8 mouse cellular contexts compared by ENCODE assay signal in genomic region chr4:151043281-151043680, GRCm38 (mm10). TPM values are rescaled to one million over a fixed set of nuclear protein-coding genes. Genes with fewer than 3 reads are reported as not detected.
DNase-seq lines count a peak whose midpoint lies in the region; ATAC-seq and TF ChIP-seq lines count a peak whose summit lies in the region.

No protein-coding gene starts in this region.

- WGBS in forebrain, embryonic 14.5 days: 36% methylated on average over 5 of the region's 5 CpGs
- WGBS in hindbrain, postnatal 0 days: 34% methylated on average over 5 of the region's 5 CpGs
- WGBS in liver, embryonic 13.5 days (ENCODE audit: insufficient replicate concordance): 56% methylated on average over 5 of the region's 5 CpGs
- WGBS in neural tube, embryonic 14.5 days: 27% methylated on average over 5 of the region's 5 CpGs

- H3K27me3 ChIP-seq in forebrain, embryonic 14.5 days (replicated peaks; ENCODE audit: control insufficient read depth, insufficient read depth, low read length): 0 out of 2 replicates have a peak, but pooled peaks cover 2% of the 10 kb centered on the region
- no peaks in the 10 kb centered on the region for H3K27me3 ChIP-seq in hindbrain, postnatal 0 days (ENCODE audit: insufficient read depth, low read length)
- no peaks in the 10 kb centered on the region for H3K27me3 ChIP-seq in liver, embryonic 13.5 days
- H3K27me3 ChIP-seq in neural tube, embryonic 14.5 days (ENCODE audit: control insufficient read depth, insufficient read depth, low read length): no peaks in the 10 kb centered on the region

- H3K36me3 ChIP-seq in forebrain, embryonic 14.5 days (ENCODE audit: control insufficient read depth, insufficient read depth, low read length): peaks cover 14% of the 10 kb centered on the region
- H3K36me3 ChIP-seq in hindbrain, postnatal 0 days (ENCODE audit: insufficient read depth, low read length): peaks cover 9% of the 10 kb centered on the region
- peaks cover 14% of the 10 kb centered on the region for H3K36me3 ChIP-seq in liver, embryonic 13.5 days
- H3K36me3 ChIP-seq in neural tube, embryonic 14.5 days (ENCODE audit: control insufficient read depth, insufficient read depth, low read length): peaks cover 10% of the 10 kb centered on the region; the same call in 1 of the 2 replicates

- DNase-seq in ovary, postnatal 36 days (ENCODE audit: low spot score): peak; percentile 10
- no peak for DNase-seq in ovary, postnatal 10 days (ENCODE audit: low spot score)
- DNase-seq in forebrain, embryonic 14.5 days (ENCODE audit: low spot score): no peak
- no peak for DNase-seq in hindbrain, postnatal 0 days (ENCODE audit: low spot score)
- DNase-seq in liver, embryonic 13.5 days: no peak
- DNase-seq in left cerebral cortex, postnatal 4 days: no peak
- DNase-seq in right cerebral cortex, postnatal 10 days (ENCODE audit: low spot score in 2 of 2): no peak

- peaks cover 6% of the 10 kb centered on the region; the same call in 1 of the 2 replicates for H3K4me1 ChIP-seq in forebrain, embryonic 14.5 days (ENCODE audit: control insufficient read depth, insufficient read depth, low read length)
- no peaks in the 10 kb centered on the region for H3K4me1 ChIP-seq in hindbrain, postnatal 0 days (ENCODE audit: insufficient read depth, low read length)
- peaks cover 27% of the 10 kb centered on the region for H3K4me1 ChIP-seq in liver, embryonic 13.5 days (replicated peaks)
- 0 out of 2 replicates have a peak, but pooled peaks cover 5% of the 10 kb centered on the region for H3K4me1 ChIP-seq in neural tube, embryonic 14.5 days (ENCODE audit: control insufficient read depth, insufficient read depth, low read length)

- no peak for TF ChIP-seq CTCF in hindbrain, postnatal 0 days (IDR thresholded peaks at IDR 0.05; ENCODE audit: low read depth)

- H3K4me3 ChIP-seq in forebrain, embryonic 14.5 days (ENCODE audit: low read depth, low read length): no peak overlapping the region
- H3K4me3 ChIP-seq in hindbrain, postnatal 0 days (ENCODE audit: low read length): peak overlapping the region; percentile 52
- peak overlapping the region; percentile 66 for H3K4me3 ChIP-seq in liver, embryonic 13.5 days (replicated peaks)
- H3K4me3 ChIP-seq in neural tube, embryonic 14.5 days (ENCODE audit: low read depth, low read length): no peak overlapping the region

- H3K9me3 ChIP-seq in forebrain, embryonic 14.5 days (replicated peaks; ENCODE audit: control insufficient read depth, low read length): no peaks in the 10 kb centered on the region
- H3K9me3 ChIP-seq in hindbrain, postnatal 0 days (ENCODE audit: low read length): no peaks in the 10 kb centered on the region
- H3K9me3 ChIP-seq in liver, embryonic 13.5 days (replicated peaks): no peaks in the 10 kb centered on the region
- no peaks in the 10 kb centered on the region for H3K9me3 ChIP-seq in neural tube, embryonic 14.5 days (ENCODE audit: control insufficient read depth, low read length)

- ATAC-seq in forebrain, embryonic 14.5 days: no peak
- no peak for ATAC-seq in hindbrain, postnatal 0 days
- no peak for ATAC-seq in liver, embryonic 13.5 days (ENCODE audit: low read depth)
- ATAC-seq in neural tube, embryonic 14.5 days (ENCODE audit: low read depth): no peak

- H3K27ac ChIP-seq in forebrain, embryonic 14.5 days (ENCODE audit: low read depth, low read length): no peak overlapping the region
- no peak overlapping the region for H3K27ac ChIP-seq in hindbrain, postnatal 0 days
- H3K27ac ChIP-seq in liver, embryonic 13.5 days: no peak overlapping the region; the same call in 1 of the 2 replicates
- H3K27ac ChIP-seq in neural tube, embryonic 14.5 days (ENCODE audit: low read depth, low read length): no peak overlapping the region

- intact Hi-C loops in left cerebral cortex, postnatal 4 days (cut with DNase I): no loop called here

- H3K9ac ChIP-seq in forebrain, embryonic 14.5 days (ENCODE audit: low read length): no peak overlapping the region
- no peak overlapping the region for H3K9ac ChIP-seq in hindbrain, postnatal 0 days (replicated peaks; ENCODE audit: low read length)
- H3K9ac ChIP-seq in liver, embryonic 13.5 days: peak overlapping the region; percentile 77; the same call in 1 of the 2 replicates
- no peak overlapping the region for H3K9ac ChIP-seq in neural tube, embryonic 14.5 days (replicated peaks; ENCODE audit: low read depth, low read length)

- peak overlapping the region; percentile 98 for H3K4me2 ChIP-seq in forebrain, embryonic 14.5 days (ENCODE audit: low read length)
- H3K4me2 ChIP-seq in hindbrain, postnatal 0 days (ENCODE audit: low read depth, low read length): peak overlapping the region; percentile 98
- peak overlapping the region; percentile 99 for H3K4me2 ChIP-seq in liver, embryonic 13.5 days
- peak overlapping the region; percentile 79; the same call in 1 of the 2 replicates for H3K4me2 ChIP-seq in neural tube, embryonic 14.5 days (ENCODE audit: low read depth, low read length)

RNA-seq across cellular contexts. Expression of gene Per3, which starts 1.2 kb away (rescaled TPM):
- 2.6 and 2.9 TPM in 2 replicates for polyA plus RNA-seq in forebrain, embryonic 14.5 days (2014; fragmentation: Nextera tagmentation; extraction: Ambion mirVana)
- total RNA-seq in hindbrain, postnatal 0 days (2014; rRNA removed): 4.0 and 11.4 TPM in 2 replicates
- polyA plus RNA-seq in hindbrain, postnatal 0 days (2015; fragmentation: Nextera tagmentation; extraction: Ambion mirVana): 4.7 and 5.0 TPM in 2 replicates
- 2.6 and 2.7 TPM in 2 replicates for polyA plus RNA-seq in liver, embryonic 13.5 days (2015; fragmentation: Nextera tagmentation; extraction: Ambion mirVana)
- 4.2 and 5.1 TPM in 2 replicates for polyA plus RNA-seq in neural tube, embryonic 14.5 days (2014; fragmentation: Nextera tagmentation; extraction: Ambion mirVana)
- 1 to 10 TPM; 6.5 to 6.6 TPM for total RNA-seq in left cerebral cortex, postnatal 4 days (2021)

RNA-seq across cellular contexts. Expression of gene Vamp3, which starts 14.5 kb away (rescaled TPM):
- polyA plus RNA-seq in forebrain, embryonic 14.5 days (2014; fragmentation: Nextera tagmentation; extraction: Ambion mirVana): 25.1 and 30.0 TPM in 2 replicates
- total RNA-seq in hindbrain, postnatal 0 days (2014; rRNA removed): 34.2 and 35.2 TPM in 2 replicates
- polyA plus RNA-seq in hindbrain, postnatal 0 days (2015; fragmentation: Nextera tagmentation; extraction: Ambion mirVana): 56.3 and 57.0 TPM in 2 replicates
- 43.1 and 47.5 TPM in 2 replicates for polyA plus RNA-seq in liver, embryonic 13.5 days (2015; fragmentation: Nextera tagmentation; extraction: Ambion mirVana)
- 36.6 and 45.2 TPM in 2 replicates for polyA plus RNA-seq in neural tube, embryonic 14.5 days (2014; fragmentation: Nextera tagmentation; extraction: Ambion mirVana)
- total RNA-seq in left cerebral cortex, postnatal 4 days (2021): 10 to 100 TPM; 34.1 to 35.2 TPM

RNA-seq across cellular contexts. Expression of gene Gm13090, which starts 46.1 kb away (rescaled TPM):
- polyA plus RNA-seq in forebrain, embryonic 14.5 days (2014; fragmentation: Nextera tagmentation; extraction: Ambion mirVana): 0.31 TPM in 1 of 2 replicates, not detected in the other
- not detected in 2 replicates for total RNA-seq in hindbrain, postnatal 0 days (2014; rRNA removed)
- not detected in 2 replicates for polyA plus RNA-seq in hindbrain, postnatal 0 days (2015; fragmentation: Nextera tagmentation; extraction: Ambion mirVana)
- not detected in 2 replicates for polyA plus RNA-seq in liver, embryonic 13.5 days (2015; fragmentation: Nextera tagmentation; extraction: Ambion mirVana)
- polyA plus RNA-seq in neural tube, embryonic 14.5 days (2014; fragmentation: Nextera tagmentation; extraction: Ambion mirVana): 0.63 and 1.4 TPM in 2 replicates
- not detected for total RNA-seq in left cerebral cortex, postnatal 4 days (2021)

RNA-seq across cellular contexts. Expression of gene Uts2, which starts 46.4 kb away (rescaled TPM):
- not detected in 2 replicates for polyA plus RNA-seq in forebrain, embryonic 14.5 days (2014; fragmentation: Nextera tagmentation; extraction: Ambion mirVana)
- not detected in 2 replicates for total RNA-seq in hindbrain, postnatal 0 days (2014; rRNA removed)
- polyA plus RNA-seq in hindbrain, postnatal 0 days (2015; fragmentation: Nextera tagmentation; extraction: Ambion mirVana): 0.74 and 0.79 TPM in 2 replicates
- polyA plus RNA-seq in liver, embryonic 13.5 days (2015; fragmentation: Nextera tagmentation; extraction: Ambion mirVana): not detected in 2 replicates
- 3.7 and 9.5 TPM in 2 replicates for polyA plus RNA-seq in neural tube, embryonic 14.5 days (2014; fragmentation: Nextera tagmentation; extraction: Ambion mirVana)
- not detected for total RNA-seq in left cerebral cortex, postnatal 4 days (2021)

Comparison
In these comparisons a context has a peak if more than half of its experiments do, and no peak if none do; other contexts are left out.
1. H3K4me3 ChIP-seq: peak in hindbrain, postnatal 0 days (single experiment) and liver, embryonic 13.5 days (single experiment); none in forebrain, embryonic 14.5 days (single experiment) and neural tube, embryonic 14.5 days (single experiment).
2. Peak in every context shown above with its lines, with median percentiles within 50 percentile points of each other: H3K4me2 ChIP-seq.